Mouse (Mus musculus): ENCODE data around the gene 9530068E07Rik.

Gene 9530068E07Rik

GRCm38 (mm10) chr11:52395940-52396596 lies at the start of gene 9530068E07Rik:
Gene 9530068E07Rik, plus strand, starts transcription at chr11:52396428.
- POLR2A ChIA-PET = interaction anchor here (0.6 to 5.0 kb wide), 69 partner anchors 9 to 1480 kb away, joined by 3 to 52 read pairs (median 4); partner anchors contain the start of genes Vdac1 (in 3 of the 4), 0610009B22Rik (in 1 of the 4), Cdkn2aipnl (in 1 of the 4) and Nhp2 (in 1 of the 4)
- CTCF ChIA-PET = interaction anchor here (0.5 to 3.6 kb wide), 44 partner anchors 9 to 1188 kb away, joined by 3 to 24 read pairs (median 4); partner anchors contain the start of gene Uqcrq (in 1 of the 4)

DNA sequence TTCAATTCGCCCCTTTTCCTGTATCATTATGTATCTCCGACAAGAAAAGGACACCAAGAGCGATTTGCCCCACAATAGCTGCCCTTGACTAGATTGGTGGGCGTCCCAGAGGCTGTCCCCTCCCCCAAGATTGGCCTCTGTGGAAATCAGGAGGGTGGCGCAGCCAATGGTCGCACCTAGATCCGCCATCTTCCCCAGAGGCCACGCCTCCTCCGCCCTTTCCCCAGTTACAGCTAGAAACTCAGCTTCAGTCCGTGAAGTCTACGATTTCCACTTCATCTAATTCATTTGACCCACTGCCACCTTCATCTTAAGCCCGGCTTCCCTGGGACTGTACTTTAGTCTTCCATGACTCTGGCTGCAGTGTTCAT lies 49.6 kb upstream of the 9530068E07Rik start:
- ChIA-PET POLR2A (interaction anchor here (0.5 to 9.7 kb wide), 85 partner anchors 8 to 742 kb away, joined by 3 to 109 read pairs (median 4); partner anchors contain the start of genes 9530068E07Rik (in 3 of the 4), Vdac1 (in 3 of the 4), Tcf7 (in 2 of the 4) and Cdkn2aipnl (in 1 of the 4)), CTCF (interaction anchor here (0.5 to 2.7 kb wide), 71 partner anchors 9 to 754 kb away, joined by 3 to 32 read pairs (median 5); partner anchors contain the start of genes Vdac1 (in 2 of the 4), 9530068E07Rik (in 1 of the 4) and Tcf7 (in 1 of the 4))

- ChIA-PET POLR2A (interaction anchor here in 3 of 4 experiments (0.6 to 9.7 kb wide), 8 partner anchors 9 to 906 kb away, joined by 3 to 104 read pairs (median 5); partner anchors contain the start of genes Vdac1 (in 2 of the 3) and Skp1a (in 1 of the 3)), CTCF (interaction anchor here in 3 of 4 experiments (0.6 to 1.8 kb wide), 4 partner anchors 26 to 817 kb away, joined by 3 to 6 read pairs (median 4); no protein-coding TSS in a partner anchor)
These were observed 48.1 kb upstream of the 9530068E07Rik start for GRCm38 (mm10) chr11:52348156-52348555.

GRCm38 (mm10) chr11:52348724-52349123 lies 47.5 kb upstream of the 9530068E07Rik start:
- ChIA-PET CTCF (interaction anchor here in 3 of 4 experiments (0.5 to 3.4 kb wide), 5 partner anchors 25 to 72 kb away, joined by 3 to 34 read pairs (median 5); no protein-coding TSS in a partner anchor), POLR2A (interaction anchor here (0.6 to 6.7 kb wide), 9 partner anchors 9 to 906 kb away, joined by 3 to 104 read pairs (median 4); partner anchors contain the start of gene Vdac1 (in 3 of the 4))

DNA sequence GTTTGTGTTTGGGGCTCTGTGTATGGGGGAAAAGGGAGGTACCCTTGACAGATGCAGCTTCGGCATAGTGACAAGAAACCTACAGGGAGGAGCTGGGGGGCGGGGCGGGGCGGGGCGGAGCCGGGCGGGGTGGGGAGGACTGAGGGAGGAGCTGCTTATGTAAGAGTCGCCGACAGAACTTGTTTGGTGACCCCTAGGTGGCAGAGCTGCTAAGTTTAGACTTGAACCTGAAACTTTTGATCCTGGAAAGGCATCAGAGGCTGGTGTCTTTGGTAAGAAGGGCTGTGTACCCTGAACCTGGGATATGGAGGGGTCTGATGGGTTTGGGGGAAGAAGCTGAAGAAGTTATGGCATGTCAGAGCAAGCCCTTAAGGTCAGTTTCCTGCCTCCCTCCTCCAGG lies 45.3 kb upstream of the 9530068E07Rik start:
- ChIA-PET POLR2A (interaction anchor here (0.5 to 6.7 kb wide), 41 partner anchors 9 to 1033 kb away, joined by 3 to 104 read pairs (median 4); partner anchors contain the start of genes Vdac1 (in 3 of the 4), 9530068E07Rik (in 2 of the 4), Ppp2ca (in 2 of the 4) and Skp1a (in 1 of the 4)), CTCF (interaction anchor here (0.7 to 3.4 kb wide), 27 partner anchors 9 to 531 kb away, joined by 3 to 34 read pairs (median 4); partner anchors contain the start of genes Vdac1 (in 2 of the 4) and 9530068E07Rik (in 1 of the 4))

DNA sequence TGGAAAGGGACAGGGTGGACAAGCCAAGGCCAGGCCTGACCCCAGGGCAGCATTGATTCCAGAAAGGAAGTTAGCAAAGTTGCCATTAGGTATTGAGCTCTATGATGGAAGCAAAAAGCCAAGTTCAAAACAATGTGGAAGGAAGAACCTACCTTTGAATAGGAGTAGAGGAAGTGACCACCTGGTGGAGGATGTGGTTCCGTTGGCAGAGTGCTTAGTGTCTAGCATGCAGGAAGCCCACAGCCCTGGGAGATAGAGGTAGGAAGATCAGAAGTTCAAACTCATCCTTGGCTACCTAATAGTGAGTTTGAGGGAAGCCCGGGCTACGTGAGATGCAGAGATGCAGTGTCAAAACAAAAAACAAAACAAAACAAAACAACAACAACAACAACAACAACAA lies 44.0 kb upstream of the 9530068E07Rik start:
- CTCF ChIA-PET = interaction anchor here in 2 of 4 experiments (0.9 to 2.6 kb wide), 3 partner anchors 9 to 132 kb away, joined by 3 to 29 read pairs (median 22); partner anchors contain the start of gene Vdac1 (in 1 of the 2)
- POLR2A ChIA-PET = interaction anchor here in 3 of 4 experiments (1.0 to 6.7 kb wide), 8 partner anchors 7 to 36 kb away, joined by 3 to 104 read pairs (median 24); partner anchors contain the start of gene Vdac1 (in 3 of the 3)

GRCm38 (mm10) chr11:52354644-52355043 lies 41.6 kb upstream of the 9530068E07Rik start:
- ChIA-PET CTCF (interaction anchor here (0.6 to 1.8 kb wide), 5 partner anchors 9 to 41 kb away, joined by 3 to 10 read pairs (median 3); no protein-coding TSS in a partner anchor), POLR2A (interaction anchor here in 2 of 4 experiments (1.1 to 18.5 kb wide), 4 partner anchors 8 to 44 kb away, joined by 3 to 320 read pairs (median 4); no protein-coding TSS in a partner anchor)

DNA sequence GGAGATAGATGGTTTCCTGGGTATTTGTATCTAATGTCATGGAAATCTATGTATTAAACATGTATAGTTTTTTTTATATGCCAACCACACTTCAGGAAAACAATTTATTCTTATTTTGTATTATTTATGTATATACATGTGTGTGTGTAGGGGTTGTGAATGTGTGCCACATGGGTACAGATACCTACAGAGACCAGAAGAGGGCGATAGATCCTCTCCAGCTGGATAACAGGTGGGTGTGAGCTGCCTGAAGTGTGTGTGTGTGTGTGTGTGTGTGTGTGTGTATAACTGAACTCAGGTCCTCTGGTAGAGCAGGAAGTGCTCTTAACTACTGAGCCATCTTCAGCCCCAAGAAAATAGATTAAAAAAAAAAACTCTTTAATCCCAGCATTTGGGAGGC lies 40.6 kb upstream of the 9530068E07Rik start:
- ChIA-PET CTCF (interaction anchor here in 3 of 4 experiments (0.6 to 1.8 kb wide), 8 partner anchors 9 to 38 kb away, joined by 3 to 10 read pairs (median 3); no protein-coding TSS in a partner anchor), POLR2A (interaction anchor here in 3 of 4 experiments (1.1 to 18.5 kb wide), 8 partner anchors 9 to 43 kb away, joined by 3 to 320 read pairs (median 4); no protein-coding TSS in a partner anchor)

- ChIA-PET POLR2A (interaction anchor here in 3 of 4 experiments (0.6 to 18.5 kb wide), 8 partner anchors 10 to 845 kb away, joined by 3 to 320 read pairs (median 6); no protein-coding TSS in a partner anchor), CTCF (interaction anchor here in 2 of 4 experiments (0.6 to 1.5 kb wide), 2 partner anchors 10 to 967 kb away, joined by 3 to 7 read pairs; partner anchors contain the start of gene Zcchc10 (in 1 of the 2))
These were observed 39.1 kb upstream of the 9530068E07Rik start for GRCm38 (mm10) chr11:52357091-52357490.

GRCm38 (mm10) chr11:52358520-52358919 lies 37.7 kb upstream of the 9530068E07Rik start:
- ChIA-PET POLR2A (interaction anchor here in 3 of 4 experiments (0.5 to 18.5 kb wide), 49 partner anchors 8 to 1073 kb away, joined by 3 to 320 read pairs (median 5); partner anchors contain the start of genes 9530068E07Rik (in 3 of the 3), Tcf7 (in 2 of the 3), Gdf9 (in 1 of the 3) and Hspa4 (in 1 of the 3)), CTCF (interaction anchor here (0.6 to 3.9 kb wide), 15 partner anchors 11 to 506 kb away, joined by 3 to 38 read pairs (median 4); no protein-coding TSS in a partner anchor)

DNA sequence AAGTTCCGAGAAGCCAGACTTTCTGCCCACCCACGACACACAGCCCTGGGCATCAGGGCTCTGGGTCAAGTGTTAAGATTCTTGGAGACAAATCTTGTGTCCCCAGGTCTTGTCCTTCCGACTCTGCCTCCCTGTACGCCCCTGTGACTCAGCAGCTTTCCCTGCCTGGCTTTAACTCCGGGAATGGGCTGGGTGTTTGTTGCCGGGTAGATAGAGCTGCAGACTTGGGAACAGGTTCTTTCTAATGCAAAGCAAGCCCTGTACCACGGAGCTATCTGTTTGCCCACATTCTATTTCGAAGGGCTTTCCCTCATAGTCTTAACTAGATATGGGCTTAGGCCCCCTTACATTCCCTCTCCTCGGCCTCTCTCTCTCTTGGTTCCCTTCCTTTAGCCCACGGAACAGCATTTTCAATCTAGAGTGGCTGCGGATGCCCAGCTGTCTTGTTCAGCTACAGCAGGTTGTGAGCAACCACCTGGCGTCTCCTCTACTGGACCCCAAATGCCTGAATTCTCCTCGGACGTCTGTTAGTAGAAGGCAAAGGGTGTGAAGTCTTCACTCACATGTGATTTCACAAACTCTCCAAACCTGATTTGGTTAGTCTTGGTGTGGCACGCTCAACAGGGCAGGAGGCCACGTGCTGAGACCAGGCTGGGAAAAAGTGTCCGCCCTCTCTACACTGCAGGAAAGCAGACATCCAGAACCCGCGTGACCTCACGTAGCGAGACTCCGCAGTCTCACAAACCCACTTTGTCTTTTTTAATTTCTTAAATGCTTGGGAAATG lies 36.4 kb upstream of the 9530068E07Rik start:
- CTCF ChIA-PET = interaction anchor here in 3 of 4 experiments (0.6 to 4.4 kb wide), 22 partner anchors 9 to 1691 kb away, joined by 3 to 38 read pairs (median 4); no protein-coding TSS in a partner anchor
- POLR2A ChIA-PET = interaction anchor here (0.5 to 18.5 kb wide), 105 partner anchors 9 to 1409 kb away, joined by 3 to 320 read pairs (median 5); partner anchors contain the start of genes 9530068E07Rik (in 3 of the 4), Ppp2ca (in 3 of the 4), Hspa4 (in 2 of the 4) and 0610009B22Rik (in 1 of the 4)

GRCm38 (mm10) chr11:52360471-52361277 lies 35.6 kb upstream of the 9530068E07Rik start, which contains the start of gene Vdac1:
Gene Vdac1, plus strand, starts transcription at chr11:52360860.
- ChIA-PET CTCF (interaction anchor here (0.6 to 4.4 kb wide), 20 partner anchors 9 to 541 kb away, joined by 3 to 38 read pairs (median 4); no protein-coding TSS in a partner anchor), POLR2A (interaction anchor here (0.5 to 18.5 kb wide), 93 partner anchors 8 to 1409 kb away, joined by 3 to 320 read pairs (median 5); partner anchors contain the start of genes 9530068E07Rik (in 3 of the 4), Hspa4 (in 2 of the 4), Ppp2ca (in 2 of the 4) and Hnrnpab (in 1 of the 4))

GRCm38 (mm10) chr11:52361287-52361921 lies 34.8 kb upstream of the 9530068E07Rik start:
- POLR2A ChIA-PET = interaction anchor here (0.5 to 18.5 kb wide), 79 partner anchors 7 to 1408 kb away, joined by 3 to 320 read pairs (median 6); partner anchors contain the start of genes 9530068E07Rik (in 3 of the 4), Hspa4 (in 2 of the 4), Ppp2ca (in 2 of the 4) and Hnrnpab (in 1 of the 4)
- CTCF ChIA-PET = interaction anchor here (0.7 to 4.4 kb wide), 16 partner anchors 8 to 542 kb away, joined by 3 to 38 read pairs (median 4); no protein-coding TSS in a partner anchor

- ChIA-PET POLR2A (interaction anchor here (0.6 to 18.5 kb wide), 14 partner anchors 9 to 1066 kb away, joined by 3 to 320 read pairs (median 4); partner anchors contain the start of genes 9530068E07Rik (in 1 of the 4), Gdf9 (in 1 of the 4) and Uqcrq (in 1 of the 4)), CTCF (interaction anchor here (0.6 to 4.4 kb wide), 8 partner anchors 10 to 1107 kb away, joined by 3 to 34 read pairs (median 8); no protein-coding TSS in a partner anchor)
These were observed 31.9 kb upstream of the 9530068E07Rik start for GRCm38 (mm10) chr11:52364376-52364775.

DNA sequence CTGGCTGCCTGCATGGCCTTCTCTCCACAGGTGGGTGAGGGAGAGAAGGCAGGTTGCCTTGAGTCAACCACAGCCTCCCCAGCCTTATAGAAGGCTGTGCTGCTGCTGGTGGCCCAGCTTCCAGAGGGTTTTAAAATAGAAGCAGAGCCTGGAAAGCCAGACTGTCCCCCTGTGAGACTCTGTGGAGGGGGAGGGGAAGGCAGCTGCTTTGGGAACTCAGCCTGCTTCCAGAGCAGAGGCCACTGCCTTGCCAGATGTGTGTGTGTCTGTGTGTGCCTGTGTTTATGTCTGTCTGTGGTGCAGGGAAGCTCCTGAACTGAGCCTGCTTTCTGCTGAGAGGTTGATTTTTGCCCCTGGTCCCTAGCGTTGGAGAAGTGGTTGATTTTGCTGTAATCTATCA lies 31.1 kb upstream of the 9530068E07Rik start:
- ChIA-PET CTCF (interaction anchor here in 2 of 4 experiments (1.3 to 2.4 kb wide), 5 partner anchors 9 to 20 kb away, joined by 4 to 9 read pairs (median 5); no protein-coding TSS in a partner anchor), POLR2A (interaction anchor here (0.6 to 18.5 kb wide), 9 partner anchors 8 to 132 kb away, joined by 3 to 320 read pairs (median 4); partner anchors contain the start of gene 9530068E07Rik (in 1 of the 4))

Measured in embryonic stem cell, embryonic (primary cell).